Mouse (Mus musculus): Measurements from ENCODE around the gene Enox1.

The Enox1 gene

GRCm38 (mm10) chr14:77615201-77615600 lies 458.6 kb downstream of the Enox1 start:
- no peak for DNase-seq (ENCODE audit: low read depth, low spot score)

GRCm38 (mm10) chr14:77617250-77617649 lies 460.7 kb downstream of the Enox1 start:
- no peak for DNase-seq (ENCODE audit: low read depth, low spot score)

GRCm38 (mm10) chr14:77618131-77618805 lies 461.7 kb downstream of the Enox1 start:
- peak; percentile 39 for DNase-seq (ENCODE audit: low read depth, low spot score)

DNA sequence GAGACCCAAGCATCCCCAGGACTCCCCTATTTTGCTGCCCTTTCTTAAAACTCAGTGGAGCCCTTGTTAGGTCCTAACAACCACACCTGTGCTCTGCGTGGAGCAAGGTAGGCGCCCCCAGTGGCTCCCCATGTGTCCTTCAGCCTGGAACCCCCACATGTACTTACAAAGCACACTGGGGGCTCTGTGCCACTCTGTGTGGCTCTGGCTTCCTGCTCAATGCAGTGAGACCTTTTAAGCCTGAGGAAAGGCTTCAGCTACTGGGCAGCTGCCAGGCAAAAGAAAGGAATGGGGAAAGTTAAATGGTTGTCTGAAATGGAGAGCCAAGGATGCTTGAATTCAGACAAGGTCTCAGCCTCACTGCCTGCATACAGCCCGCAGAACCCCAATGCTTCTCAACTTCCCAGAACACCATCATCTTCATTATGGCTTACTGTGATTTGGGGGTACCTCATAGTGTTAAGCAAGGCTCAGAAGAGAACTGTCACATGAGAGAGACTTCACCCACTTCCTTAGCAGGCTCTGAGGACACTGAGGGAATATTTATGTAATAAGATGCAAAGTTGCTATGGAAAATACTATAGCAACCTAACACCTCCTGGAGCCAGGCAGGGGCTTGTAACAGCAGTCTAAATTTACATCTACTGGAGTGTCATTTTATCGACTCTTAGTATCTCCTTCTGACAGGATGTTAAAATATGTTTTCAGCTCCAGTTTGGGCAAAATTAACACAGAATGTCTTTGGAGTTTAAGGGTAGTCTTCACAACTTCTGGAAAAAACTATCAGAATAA lies 465.1 kb downstream of the Enox1 start:
- DNase-seq (ENCODE audit: low read depth, low spot score), result no peak

- peak; percentile 37 for DNase-seq (ENCODE audit: low read depth, low spot score)
These were observed 470.3 kb downstream of the Enox1 start for GRCm38 (mm10) chr14:77626557-77627507.

DNA sequence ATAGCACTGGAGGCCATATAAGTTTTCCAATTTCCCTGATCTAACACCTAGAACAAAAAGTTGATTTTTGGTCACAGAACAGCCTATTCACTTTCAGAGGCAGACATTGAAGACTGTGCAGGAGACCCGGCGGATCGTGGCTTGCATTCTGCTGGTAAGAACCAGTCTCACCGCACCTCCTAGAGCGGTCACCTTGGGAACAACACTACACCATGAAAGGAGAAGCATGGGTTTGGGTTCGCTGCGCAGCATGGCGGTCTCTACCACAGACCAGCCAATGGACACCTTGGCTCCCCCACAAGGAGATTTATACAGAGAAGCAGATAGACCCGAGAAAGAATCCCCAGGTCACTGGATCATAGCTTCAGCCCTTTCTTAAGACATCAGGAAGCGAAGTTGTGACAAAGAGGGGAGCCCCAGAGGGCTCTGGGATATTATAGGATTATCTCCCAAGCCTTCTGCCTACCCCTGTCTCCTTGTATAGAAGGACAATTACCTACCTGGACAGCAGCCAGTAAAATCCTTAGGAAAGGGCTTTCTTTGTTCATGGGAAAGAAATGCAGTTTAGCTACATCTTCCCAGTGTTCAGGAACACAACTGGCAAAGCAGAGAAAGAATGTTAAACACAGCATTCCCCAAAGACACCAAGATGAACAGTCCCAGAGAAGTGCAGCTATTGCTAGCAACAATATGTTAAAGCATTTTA lies 476.1 kb downstream of the Enox1 start:
- DNase-seq (ENCODE audit: low read depth, low spot score), result peak; percentile 36

DNA sequence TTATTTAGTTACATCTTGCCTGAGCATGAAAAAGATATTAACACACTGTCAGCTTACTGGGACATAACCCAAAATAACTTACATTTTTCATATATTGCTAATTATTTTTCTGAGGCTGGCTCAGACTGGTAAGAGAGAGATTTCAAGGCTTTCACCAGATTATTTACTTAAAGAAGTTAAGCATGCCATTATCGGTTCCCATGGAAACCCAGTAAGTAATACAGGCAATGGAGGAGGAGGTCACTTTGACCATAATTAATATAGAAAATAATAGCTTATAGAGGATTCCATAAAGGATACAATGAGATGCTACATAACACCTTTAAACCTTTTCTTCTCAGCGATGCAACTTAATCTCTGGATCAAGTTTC lies 476.6 kb downstream of the Enox1 start:
- no peak for DNase-seq (ENCODE audit: low read depth, low spot score)

DNA sequence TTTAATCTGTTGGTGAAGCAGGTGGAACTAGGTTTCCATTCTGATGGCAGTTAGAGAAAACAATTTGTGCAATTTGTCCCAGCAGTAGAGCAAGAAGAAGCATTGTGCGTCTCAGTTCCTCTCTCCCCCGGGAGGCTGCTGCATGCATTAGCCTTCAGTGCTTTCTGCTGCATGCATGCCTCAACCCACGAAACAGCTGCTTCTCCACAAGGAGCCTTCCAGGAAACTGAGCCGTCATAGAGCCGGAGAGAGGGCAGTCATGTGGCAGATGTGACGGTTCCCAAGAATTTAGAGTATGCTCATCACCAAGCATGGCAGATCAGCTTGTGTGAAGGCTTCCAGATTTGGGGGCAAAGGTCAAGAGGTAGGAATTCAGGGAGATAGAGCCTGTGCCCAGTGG lies 480.4 kb downstream of the Enox1 start:
- DNase-seq (ENCODE audit: low read depth, low spot score), result no peak

DNA sequence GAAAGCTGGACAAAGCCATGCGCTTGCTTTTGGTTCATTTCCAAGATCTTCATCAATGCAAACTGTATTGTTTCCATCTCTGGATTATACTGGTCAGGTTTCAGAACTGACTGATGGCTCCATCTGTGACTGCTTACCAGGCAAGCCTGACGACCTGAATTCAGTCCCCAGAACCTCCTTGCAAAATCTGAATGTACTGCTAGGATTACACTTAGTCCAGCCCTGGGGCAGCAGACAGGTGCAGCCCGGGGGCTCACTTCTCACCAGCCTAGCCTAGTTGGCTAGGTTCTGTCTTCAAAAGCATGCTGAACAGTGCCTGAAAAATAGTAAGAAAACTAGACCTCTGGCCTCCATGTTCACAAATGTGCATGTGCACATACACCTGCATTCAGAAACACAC lies 481.6 kb downstream of the Enox1 start:
- no peak for DNase-seq (ENCODE audit: low read depth, low spot score)

DNA sequence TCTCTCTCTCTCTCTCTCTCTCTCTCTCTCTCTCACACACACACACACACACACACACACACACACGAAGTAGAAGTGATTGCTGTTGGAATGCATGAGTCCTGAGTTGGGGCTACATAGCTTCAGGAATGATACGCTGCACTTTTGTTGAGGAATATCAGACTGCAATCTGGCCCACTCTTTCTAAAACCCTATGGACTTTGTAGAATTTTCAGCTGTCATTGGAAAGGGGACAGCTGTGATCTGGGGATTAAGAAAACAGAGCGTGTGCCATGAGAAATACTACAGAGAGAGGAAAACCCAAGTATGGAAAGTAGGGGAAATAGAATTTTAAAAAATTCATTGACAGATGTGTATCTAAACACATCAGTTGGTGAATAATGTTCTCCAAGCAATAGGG lies 482.1 kb downstream of the Enox1 start:
- DNase-seq (ENCODE audit: low read depth, low spot score), result no peak

DNA sequence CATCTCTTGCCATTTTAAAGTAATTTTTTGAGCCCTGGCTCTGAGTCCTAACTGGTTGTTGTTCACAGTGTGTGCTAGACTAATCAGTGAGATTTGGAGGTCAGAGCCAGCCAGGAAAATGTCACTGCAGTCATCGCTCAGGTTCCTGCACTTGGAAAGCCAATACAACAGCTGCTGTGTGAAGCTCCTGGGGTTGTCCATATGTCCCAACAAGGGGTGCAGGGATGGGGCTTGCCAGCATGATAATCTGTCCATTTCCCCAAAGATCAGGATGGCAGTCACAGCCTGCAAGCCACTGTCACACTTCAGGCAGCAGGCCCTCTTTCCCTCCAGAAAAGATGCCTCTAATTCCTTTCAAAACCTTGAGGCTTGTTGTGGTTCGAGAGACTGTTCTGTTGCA lies 483.0 kb downstream of the Enox1 start:
- DNase-seq (ENCODE audit: low read depth, low spot score), result no peak

- no peak for DNase-seq (ENCODE audit: low read depth, low spot score)
These were observed 485.8 kb downstream of the Enox1 start for GRCm38 (mm10) chr14:77642314-77642713.

DNA sequence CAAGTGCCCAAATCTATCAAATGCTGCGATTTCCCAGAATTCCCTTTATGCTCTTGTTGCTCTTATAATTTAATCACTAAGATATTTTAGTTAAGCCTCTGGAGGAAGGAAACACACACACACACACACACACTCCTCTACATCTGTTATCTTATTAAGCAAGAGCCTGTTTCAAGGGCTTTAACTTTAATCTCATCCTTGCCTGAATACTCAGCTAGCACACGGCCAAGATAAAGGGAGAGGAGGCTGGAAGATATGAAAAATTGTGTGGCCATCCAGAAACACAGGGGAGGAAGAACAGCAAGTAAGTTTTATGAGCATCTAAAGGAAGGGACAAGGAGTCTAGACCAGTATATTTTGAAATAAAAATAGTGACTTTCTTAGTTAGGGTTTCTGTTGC lies 489.6 kb downstream of the Enox1 start:
- no peak for DNase-seq (ENCODE audit: low read depth, low spot score)

GRCm38 (mm10) chr14:77647017-77647416 lies 490.5 kb downstream of the Enox1 start:
- DNase-seq (ENCODE audit: low read depth, low spot score), result no peak

DNA sequence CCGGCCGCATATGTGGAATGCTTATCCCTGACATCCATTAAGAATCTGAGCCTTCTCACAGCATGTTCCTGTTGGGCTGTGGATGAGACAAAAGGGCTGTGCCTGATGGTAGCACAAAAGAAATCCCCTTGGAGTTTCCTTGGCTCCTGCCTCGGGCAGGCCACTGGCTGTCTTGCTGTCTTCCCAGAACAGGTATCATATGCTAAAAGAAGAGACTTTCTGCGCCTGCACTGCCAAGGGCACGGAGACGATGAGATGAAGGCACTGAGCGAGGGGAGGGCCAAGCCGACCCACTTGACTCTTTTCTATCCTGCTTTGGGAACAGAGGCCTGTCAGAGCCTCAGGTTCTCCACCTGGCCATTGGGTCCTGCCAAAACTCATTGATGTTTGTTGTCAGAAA lies 491.7 kb downstream of the Enox1 start:
- DNase-seq (ENCODE audit: low read depth, low spot score), result peak; percentile 48

DNA sequence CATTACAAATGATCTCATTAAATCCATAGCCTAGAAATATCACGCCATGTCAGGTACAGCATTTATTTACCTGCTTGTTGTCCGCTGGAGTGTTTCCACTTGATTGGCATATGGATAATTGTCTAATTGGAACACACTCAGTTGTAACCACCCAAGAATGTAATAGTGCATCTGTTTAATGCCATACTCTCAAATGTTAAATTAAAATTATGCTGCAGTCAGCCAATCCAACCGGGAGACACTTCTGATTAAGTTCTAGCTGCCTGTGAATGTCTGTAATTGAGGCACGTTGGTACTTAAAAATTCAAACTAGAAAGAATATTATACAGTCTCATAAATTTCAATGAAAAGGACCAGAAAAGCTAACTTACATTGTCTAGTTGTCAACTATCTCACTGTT lies 502.2 kb downstream of the Enox1 start:
- DNase-seq (ENCODE audit: low read depth, low spot score), result no peak

GRCm38 (mm10) chr14:77662273-77662672 lies 505.7 kb downstream of the Enox1 start:
- DNase-seq (ENCODE audit: low read depth, low spot score), result no peak

GRCm38 (mm10) chr14:77662994-77663393 lies 506.4 kb downstream of the Enox1 start:
- DNase-seq (ENCODE audit: low read depth, low spot score), result no peak

GRCm38 (mm10) chr14:77668096-77668495 lies 511.5 kb downstream of the Enox1 start:
- DNase-seq (ENCODE audit: low read depth, low spot score), result no peak

- DNase-seq (ENCODE audit: low read depth, low spot score), result no peak
These were observed 512.9 kb downstream of the Enox1 start for GRCm38 (mm10) chr14:77669494-77669893.

DNA sequence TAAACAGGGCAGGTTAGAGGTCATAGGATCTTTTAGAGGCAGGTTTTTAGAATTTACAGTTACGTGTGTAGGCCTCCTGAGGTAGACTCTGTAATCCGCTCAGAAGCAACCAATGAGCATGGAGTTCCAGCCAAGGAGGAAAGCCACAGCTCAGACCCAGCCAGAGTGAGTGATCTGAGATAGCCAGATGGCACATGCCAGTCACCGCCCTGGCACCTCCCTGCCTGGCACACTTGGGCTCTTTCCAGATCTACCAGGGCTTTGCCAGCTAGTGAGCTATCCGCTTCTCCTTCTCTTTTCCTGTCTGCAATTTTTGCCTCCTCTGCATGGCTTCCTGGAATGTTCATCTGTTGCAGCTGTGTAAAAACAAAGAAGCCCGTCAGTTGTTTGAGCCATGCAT lies 514.4 kb downstream of the Enox1 start:
- DNase-seq (ENCODE audit: low read depth, low spot score), result no peak

GRCm38 (mm10) chr14:77671961-77672360 lies 515.4 kb downstream of the Enox1 start:
- DNase-seq (ENCODE audit: low read depth, low spot score), result no peak

Data from ES-CJ7 (cell line).